Mouse (Mus musculus): ENCODE data around the gene Pnmal1. TPM values are rescaled to one million over a fixed set of nuclear protein-coding genes. Genes with fewer than 3 reads are reported as not detected.
"Not testable (repeated sequence)": the region's sequence is repeated elsewhere in the genome, so short reads cannot be mapped to it uniquely, and the experiment has no call there.

The Pnmal1 gene
- polyA plus RNA-seq, 1 experiment from 2014 or later = 76.1 TPM

GRCm38 (mm10) chr7:16947349-16947895 lies 12.1 kb upstream of the Pnmal1 start:
- H3K4me3 ChIP-seq = peak overlapping the region; percentile 61
- WGBS = 12% methylated on average over 22 of the region's 22 CpGs
- no peaks in the 10 kb centered on the region for H3K27me3 ChIP-seq (replicated peaks)
- peak overlapping the region; percentile 96 for H3K27ac ChIP-seq
- no peaks in the 10 kb centered on the region for H3K36me3 ChIP-seq (replicated peaks)
- peak overlapping the region; percentile 86 for H3K4me2 ChIP-seq
- peak overlapping the region; percentile 88 for H3K9ac ChIP-seq
- H3K4me1 ChIP-seq = peaks cover 75% of the 10 kb centered on the region
- no peak for ATAC-seq (replicated peaks)
- no peaks in the 10 kb centered on the region for H3K9me3 ChIP-seq

- H3K36me3 ChIP-seq (replicated peaks) = no peaks in the 10 kb centered on the region
- no peak for ATAC-seq (replicated peaks)
- peaks cover 74% of the 10 kb centered on the region for H3K4me1 ChIP-seq
- H3K9ac ChIP-seq = peak overlapping the region; percentile 88
- no peaks in the 10 kb centered on the region for H3K9me3 ChIP-seq
- 4% methylated on average over 4 of the region's 4 CpGs for WGBS
- peak overlapping the region; percentile 61 for H3K4me3 ChIP-seq
- no peaks in the 10 kb centered on the region for H3K27me3 ChIP-seq (replicated peaks)
- H3K4me2 ChIP-seq = peak overlapping the region; percentile 86
- H3K27ac ChIP-seq = peak overlapping the region; percentile 96
Measured at GRCm38 (mm10) chr7:16947959-16948361, 11.5 kb upstream of the Pnmal1 start.

- peak overlapping the region; percentile 61 for H3K4me3 ChIP-seq
Measured at GRCm38 (mm10) chr7:16948923-16949458, 10.5 kb upstream of the Pnmal1 start.

GRCm38 (mm10) chr7:16949908-16950841 lies 9.3 kb upstream of the Pnmal1 start:
- Histone ChIP-seq H3K27ac (peak overlapping the region; percentile 80), H3K9me3 (no peaks in the 10 kb centered on the region), H3K4me1 (peaks cover 61% of the 10 kb centered on the region), H3K4me3 (peak overlapping the region; percentile 61), H3K4me2 (peak overlapping the region; percentile 86), H3K27me3 (replicated peaks) (no peaks in the 10 kb centered on the region), H3K9ac (peak overlapping the region; percentile 28), H3K36me3 (replicated peaks) (no peaks in the 10 kb centered on the region)
- ATAC-seq (replicated peaks) = peak; percentile 60
- WGBS = 10% methylated on average over 29 of the region's 29 CpGs

More at GRCm38 (mm10) chr7:16948923-16949458, 10.5 kb upstream of the Pnmal1 start:
- no peaks in the 10 kb centered on the region for H3K27me3 ChIP-seq (replicated peaks)
- ATAC-seq (replicated peaks) = no peak
- 52% methylated on average over 8 of the region's 8 CpGs for WGBS
- H3K4me2 ChIP-seq = peak overlapping the region; percentile 86
- peaks cover 64% of the 10 kb centered on the region for H3K4me1 ChIP-seq
- H3K9me3 ChIP-seq = no peaks in the 10 kb centered on the region
- peak overlapping the region; percentile 80 for H3K27ac ChIP-seq
- H3K36me3 ChIP-seq (replicated peaks) = no peaks in the 10 kb centered on the region
- 0 out of 2 replicates have a peak overlapping the region, but pooled peaks have one; percentile 3 for H3K9ac ChIP-seq

- 27% methylated on average over 18 of the region's 18 CpGs for WGBS
- no peak overlapping the region for H3K9ac ChIP-seq
- peak overlapping the region; percentile 80 for H3K27ac ChIP-seq
- H3K4me2 ChIP-seq = peak overlapping the region; percentile 86; the same call in 1 of the 2 replicates
- H3K9me3 ChIP-seq = no peaks in the 10 kb centered on the region
- ATAC-seq (replicated peaks) = peak; percentile 41
- no peak overlapping the region for H3K4me3 ChIP-seq
- no peaks in the 10 kb centered on the region for H3K36me3 ChIP-seq (replicated peaks)
- H3K27me3 ChIP-seq (replicated peaks) = no peaks in the 10 kb centered on the region
- H3K4me1 ChIP-seq = peaks cover 64% of the 10 kb centered on the region
Measured at GRCm38 (mm10) chr7:16950861-16951635, 8.4 kb upstream of the Pnmal1 start.

GRCm38 (mm10) chr7:16953776-16954175 lies 5.7 kb upstream of the Pnmal1 start:
- H3K27me3 ChIP-seq (replicated peaks); H3K36me3 ChIP-seq (replicated peaks); H3K27ac ChIP-seq; H3K9me3 ChIP-seq; H3K4me2 ChIP-seq; H3K4me3 ChIP-seq; H3K9ac ChIP-seq; ATAC-seq (replicated peaks): not testable (repeated sequence)
- 77% methylated on average over 2 of the region's 2 CpGs for WGBS
- peaks cover 66% of the 10 kb centered on the region for H3K4me1 ChIP-seq

- H3K9ac ChIP-seq = no peak overlapping the region
- no peak overlapping the region for H3K4me2 ChIP-seq
- H3K9me3 ChIP-seq = no peaks in the 10 kb centered on the region
- H3K4me3 ChIP-seq = no peak overlapping the region
- H3K4me1 ChIP-seq = peaks cover 62% of the 10 kb centered on the region
- H3K27ac ChIP-seq = peak overlapping the region; percentile 96
- WGBS = 68% methylated on average over 4 of the region's 4 CpGs
- no peak for ATAC-seq (replicated peaks)
- no peaks in the 10 kb centered on the region for H3K36me3 ChIP-seq (replicated peaks)
- no peaks in the 10 kb centered on the region for H3K27me3 ChIP-seq (replicated peaks)
Measured at GRCm38 (mm10) chr7:16955712-16956111, 3.8 kb upstream of the Pnmal1 start.

- WGBS = 21% methylated on average over 15 of the region's 15 CpGs
- Histone ChIP-seq H3K27me3 (replicated peaks) (no peaks in the 10 kb centered on the region), H3K9ac (no peak overlapping the region), H3K4me1 (peaks cover 67% of the 10 kb centered on the region), H3K27ac (peak overlapping the region; percentile 96), H3K9me3 (no peaks in the 10 kb centered on the region), H3K4me2 (peak overlapping the region; percentile 39), H3K4me3 (no peak overlapping the region), H3K36me3 (replicated peaks) (no peaks in the 10 kb centered on the region)
- ATAC-seq (replicated peaks) = peak; percentile 71
Measured at GRCm38 (mm10) chr7:16956410-16957265, 2.8 kb upstream of the Pnmal1 start.

GRCm38 (mm10) chr7:16961678-16962077 lies 2.2 kb downstream of the Pnmal1 start:
- no peaks in the 10 kb centered on the region; the same call in 1 of the 2 replicates for H3K36me3 ChIP-seq (replicated peaks)
- H3K27me3 ChIP-seq (replicated peaks) = no peaks in the 10 kb centered on the region
- peak overlapping the region; percentile 69 for H3K4me2 ChIP-seq
- 88% methylated on average over 5 of the region's 5 CpGs for WGBS
- 0 out of 2 replicates have a peak, but pooled peaks cover 4% of the 10 kb centered on the region for H3K9me3 ChIP-seq
- no peak overlapping the region for H3K9ac ChIP-seq
- ATAC-seq (replicated peaks) = no peak
- H3K4me3 ChIP-seq = no peak overlapping the region
- peaks cover 53% of the 10 kb centered on the region for H3K4me1 ChIP-seq
- H3K27ac ChIP-seq = no peak overlapping the region; the same call in 1 of the 2 replicates

- Histone ChIP-seq H3K27ac (no peak overlapping the region), H3K4me3 (no peak overlapping the region), H3K27me3 (replicated peaks) (no peaks in the 10 kb centered on the region), H3K4me2 (no peak overlapping the region), H3K36me3 (replicated peaks) (no peaks in the 10 kb centered on the region), H3K9me3 (0 out of 2 replicates have a peak, but pooled peaks cover 4% of the 10 kb centered on the region), H3K4me1 (no peaks in the 10 kb centered on the region), H3K9ac (no peak overlapping the region)
- 90% methylated on average over 6 of the region's 6 CpGs for WGBS
- ATAC-seq (replicated peaks) = no peak
Measured at GRCm38 (mm10) chr7:16968414-16968813, 8.9 kb downstream of the Pnmal1 start.

- no peaks in the 10 kb centered on the region for H3K9me3 ChIP-seq
- H3K4me3 ChIP-seq = no peak overlapping the region
- H3K4me1 ChIP-seq = no peaks in the 10 kb centered on the region
- no peaks in the 10 kb centered on the region for H3K36me3 ChIP-seq (replicated peaks)
- H3K27me3 ChIP-seq (replicated peaks) = no peaks in the 10 kb centered on the region
- no peak overlapping the region for H3K4me2 ChIP-seq
- no peak for ATAC-seq (replicated peaks)
- 84% methylated on average over 3 of the region's 3 CpGs for WGBS
- no peak overlapping the region for H3K27ac ChIP-seq
- H3K9ac ChIP-seq = no peak overlapping the region
Measured at GRCm38 (mm10) chr7:16971160-16971559, 11.7 kb downstream of the Pnmal1 start.

All from midbrain, embryonic 15.5 days (tissue).